Mouse (Mus musculus) small intestine, adult 2 months (tissue): ENCODE measurements around the gene Cd164.

Experiments used
- CTCF ChIP-seq: fragments of 200-500 bp; IDR thresholded peaks from 2 replicates; pipeline ENCODE4 v1.5.1; 2012; ENCODE audit warnings: low read depth, mild to moderate bottlenecking, control low read depth, inconsistent platforms, low read length, moderate library complexity, mixed read lengths; ENCODE audit not compliant: insufficient replicate concordance, insufficient read length; ENCODE audit errors: extremely low read depth
- POLR2A ChIP-seq: fragments of 200-500 bp; IDR thresholded peaks from 2 replicates; pipeline ENCODE4 v1.6.1; 2012; ENCODE audit warnings: low read depth, mild to moderate bottlenecking, control low read depth, inconsistent platforms, low read length, moderate library complexity

DNA sequence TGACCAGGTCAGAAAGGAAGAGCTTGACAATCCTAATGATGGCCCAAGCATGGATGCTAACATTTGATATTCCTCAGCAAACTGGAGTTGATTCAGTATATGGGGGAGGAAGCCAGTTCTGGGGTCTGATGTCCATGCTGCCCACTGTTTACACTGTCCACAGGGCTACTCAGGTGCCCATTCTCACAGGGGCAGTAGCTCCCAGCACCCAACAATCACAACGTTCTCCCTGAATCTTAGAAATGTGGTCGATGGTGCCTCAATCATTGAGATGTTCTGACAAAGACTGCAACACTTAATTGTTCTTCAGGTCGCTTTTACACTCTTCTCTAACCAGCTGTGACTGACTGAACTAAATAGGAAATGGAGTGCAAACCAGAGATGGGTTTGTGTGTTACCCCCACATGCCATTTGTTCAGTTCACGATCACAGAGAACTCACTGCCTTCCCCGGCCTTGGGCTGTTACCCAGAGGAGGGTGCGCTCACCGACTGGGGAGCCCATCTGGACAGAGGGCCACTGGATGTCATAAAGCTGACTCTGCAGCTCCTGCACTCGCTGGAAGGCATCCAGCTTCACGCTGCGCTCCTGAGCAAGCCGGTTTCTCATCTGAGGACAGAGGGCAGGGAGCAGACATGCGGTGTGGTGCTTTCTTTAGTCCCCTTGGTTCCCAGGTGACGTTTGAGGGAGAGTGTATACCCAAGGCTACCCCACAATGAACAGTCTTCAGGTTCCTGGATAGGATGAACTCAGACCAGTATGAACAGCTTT lies 27.4 kb downstream of the Cd164 start:
- TF ChIP-seq CTCF = no peak
- TF ChIP-seq POLR2A = no peak
